Mouse (Mus musculus): ENCODE measurements at regions not wholly inside any gene's neighbourhood (a gene's known extent, or its start where the extent isn't known, plus 50 kb on each side); places are given as distances from the start of the nearest gene placed in this dataset.

GRCm38 (mm10) chr6:98435676-98436075 is 93.1 kb upstream of the Gm765 start:
- no peak for ATAC-seq (ENCODE audit: low FRiP score, low TSS enrichment)
- Histone ChIP-seq H3K4me3 (ENCODE audit: low read depth, low read length) (no peak overlapping the region), H3K4me2 (replicated peaks; ENCODE audit: low read depth) (no peak overlapping the region), H3K27ac (replicated peaks) (no peak overlapping the region), H3K9me3 (ENCODE audit: control insufficient read depth, low read length) (no peaks in the 10 kb centered on the region), H3K36me3 (ENCODE audit: control insufficient read depth, insufficient read depth, low read length) (no peaks in the 10 kb centered on the region), H3K27me3 (ENCODE audit: control insufficient read depth, insufficient read depth, low read length) (no peaks in the 10 kb centered on the region), H3K9ac (ENCODE audit: low read length) (no peak overlapping the region), H3K4me1 (replicated peaks; ENCODE audit: control insufficient read depth, insufficient read depth) (no peaks in the 10 kb centered on the region)
- 24% methylated on average over 6 of the region's 6 CpGs for WGBS
- TF ChIP-seq CTCF (IDR thresholded peaks at IDR 0.05; ENCODE audit: low read depth) (no peak), EP300 (optimal IDR thresholded peaks at IDR 0.05) (no peak)
- DNase-seq (ENCODE audit: low spot score): no peak

DNA sequence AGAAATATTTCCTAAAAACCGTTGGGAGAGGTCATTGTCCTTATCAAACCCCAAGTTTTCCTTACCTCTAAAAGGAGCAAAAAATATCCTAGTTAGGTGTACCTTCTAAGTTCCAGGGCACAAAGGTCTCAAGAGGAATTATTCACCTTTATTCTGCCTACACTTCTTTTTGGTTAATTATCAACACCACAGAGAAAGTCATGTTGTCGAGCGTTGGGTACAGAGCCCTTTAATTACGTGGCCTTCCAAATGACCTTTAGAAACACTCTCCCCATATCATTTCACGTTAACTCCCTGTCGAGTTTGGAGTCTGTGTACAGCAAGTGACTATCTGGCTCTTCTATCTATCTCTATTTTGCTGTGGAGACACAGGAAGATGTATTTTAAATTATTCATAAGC is 90.7 kb upstream of the Gm765 start:
- no peak for ATAC-seq (ENCODE audit: low FRiP score, low TSS enrichment)
- Histone ChIP-seq H3K27ac (replicated peaks) (no peak overlapping the region), H3K9me3 (ENCODE audit: control insufficient read depth, low read length) (no peaks in the 10 kb centered on the region), H3K27me3 (ENCODE audit: control insufficient read depth, insufficient read depth, low read length) (no peaks in the 10 kb centered on the region), H3K4me3 (ENCODE audit: low read depth, low read length) (no peak overlapping the region), H3K9ac (ENCODE audit: low read length) (no peak overlapping the region), H3K4me1 (replicated peaks; ENCODE audit: control insufficient read depth, insufficient read depth) (no peaks in the 10 kb centered on the region), H3K36me3 (ENCODE audit: control insufficient read depth, insufficient read depth, low read length) (no peaks in the 10 kb centered on the region), H3K4me2 (replicated peaks; ENCODE audit: low read depth) (no peak overlapping the region)
- WGBS: 41% methylated on average over 6 of the region's 6 CpGs
- no peak for TF ChIP-seq EP300 (optimal IDR thresholded peaks at IDR 0.05)
- no peak for TF ChIP-seq CTCF (IDR thresholded peaks at IDR 0.05; ENCODE audit: low read depth)
- no peak for DNase-seq (ENCODE audit: low spot score)

- H3K27me3 ChIP-seq (ENCODE audit: control insufficient read depth, insufficient read depth, low read length): no peaks in the 10 kb centered on the region
- H3K4me2 ChIP-seq (replicated peaks; ENCODE audit: low read depth): no peak overlapping the region
- no peaks in the 10 kb centered on the region for H3K4me1 ChIP-seq (replicated peaks; ENCODE audit: control insufficient read depth, insufficient read depth)
- H3K4me3 ChIP-seq (ENCODE audit: low read depth, low read length): no peak overlapping the region
- no peaks in the 10 kb centered on the region for H3K9me3 ChIP-seq (ENCODE audit: control insufficient read depth, low read length)
- DNase-seq (ENCODE audit: low spot score): no peak
- ATAC-seq (ENCODE audit: low FRiP score, low TSS enrichment): no peak
- 63% methylated on average over 5 of the region's 5 CpGs for WGBS
- TF ChIP-seq EP300 (optimal IDR thresholded peaks at IDR 0.05): no peak
- no peak for TF ChIP-seq CTCF (IDR thresholded peaks at IDR 0.05; ENCODE audit: low read depth)
- H3K9ac ChIP-seq (ENCODE audit: low read length): no peak overlapping the region
- H3K36me3 ChIP-seq (ENCODE audit: control insufficient read depth, insufficient read depth, low read length): no peaks in the 10 kb centered on the region
- H3K27ac ChIP-seq (replicated peaks): no peak overlapping the region
These were observed 86.6 kb upstream of the Gm765 start for GRCm38 (mm10) chr6:98429120-98429519.

DNA sequence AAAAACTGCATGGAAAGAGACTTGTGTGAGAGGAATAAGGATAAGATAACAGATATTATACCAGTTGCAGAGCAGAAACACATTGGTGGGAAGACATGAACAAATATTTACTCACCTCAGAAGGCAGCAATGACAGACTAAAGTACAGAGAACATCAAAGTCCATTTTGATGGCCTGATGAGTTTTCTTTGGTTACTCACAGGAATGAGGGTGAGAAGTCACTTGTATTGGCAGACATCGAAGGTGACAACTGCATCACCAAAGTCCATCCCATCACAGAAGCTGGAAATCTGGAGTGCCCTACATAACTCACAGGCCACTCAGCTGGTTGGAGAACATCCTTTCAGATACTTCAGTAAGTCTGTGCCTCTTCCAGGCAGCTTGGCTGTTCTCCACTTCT is 60.1 kb upstream of the Gm765 start:
- 78% methylated on average over 1 of the region's 1 CpGs for WGBS
- no peak for DNase-seq (ENCODE audit: low spot score)
- no peak overlapping the region for H3K4me2 ChIP-seq (replicated peaks; ENCODE audit: low read depth)

DNA sequence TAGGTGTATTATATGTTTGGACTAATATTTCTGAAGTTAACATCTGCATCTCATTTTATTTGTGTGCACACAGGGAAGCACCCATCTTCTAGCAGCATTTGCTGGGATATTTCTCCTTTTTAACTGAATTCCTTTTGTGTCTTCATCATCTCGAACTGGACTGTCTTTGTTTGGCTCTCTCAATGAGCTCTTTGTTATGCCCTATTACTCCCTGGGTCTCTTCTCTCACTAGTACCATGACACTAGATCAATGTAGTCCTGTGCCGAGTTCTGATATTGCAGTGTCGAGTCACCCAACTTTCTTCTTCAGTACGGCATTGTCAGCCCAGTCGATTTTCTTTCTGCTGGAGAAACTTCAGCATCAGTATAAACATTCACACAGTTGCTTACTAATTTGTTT is 52.0 kb upstream of the Gm765 start:
- no peak overlapping the region for H3K4me2 ChIP-seq (replicated peaks; ENCODE audit: low read depth)
- no peak for TF ChIP-seq EP300 (optimal IDR thresholded peaks at IDR 0.05)
- TF ChIP-seq CTCF (IDR thresholded peaks at IDR 0.05; ENCODE audit: low read depth): no peak

More for the DNA sequence above, 60.1 kb upstream of the Gm765 start:
- no peaks in the 10 kb centered on the region for H3K36me3 ChIP-seq (ENCODE audit: control insufficient read depth, insufficient read depth, low read length)
- no peaks in the 10 kb centered on the region for H3K9me3 ChIP-seq (ENCODE audit: control insufficient read depth, low read length)
- no peak overlapping the region for H3K9ac ChIP-seq (ENCODE audit: low read length)
- no peak overlapping the region for H3K27ac ChIP-seq (replicated peaks)
- no peaks in the 10 kb centered on the region for H3K4me1 ChIP-seq (replicated peaks; ENCODE audit: control insufficient read depth, insufficient read depth)
- H3K27me3 ChIP-seq (ENCODE audit: control insufficient read depth, insufficient read depth, low read length): no peaks in the 10 kb centered on the region
- no peak for ATAC-seq (ENCODE audit: low FRiP score, low TSS enrichment)
- no peak overlapping the region for H3K4me3 ChIP-seq (ENCODE audit: low read depth, low read length)
- TF ChIP-seq CTCF (IDR thresholded peaks at IDR 0.05; ENCODE audit: low read depth) (no peak), EP300 (optimal IDR thresholded peaks at IDR 0.05) (no peak)

More for the DNA sequence above, 52.0 kb upstream of the Gm765 start:
- Histone ChIP-seq H3K9me3 (ENCODE audit: control insufficient read depth, low read length) (no peaks in the 10 kb centered on the region), H3K27me3 (ENCODE audit: control insufficient read depth, insufficient read depth, low read length) (no peaks in the 10 kb centered on the region), H3K36me3 (ENCODE audit: control insufficient read depth, insufficient read depth, low read length) (no peaks in the 10 kb centered on the region), H3K4me3 (ENCODE audit: low read depth, low read length) (no peak overlapping the region), H3K27ac (replicated peaks) (no peak overlapping the region), H3K4me1 (replicated peaks; ENCODE audit: control insufficient read depth, insufficient read depth) (no peaks in the 10 kb centered on the region), H3K9ac (ENCODE audit: low read length) (no peak overlapping the region)
- 77% methylated on average over 5 of the region's 5 CpGs for WGBS
- ATAC-seq (ENCODE audit: low FRiP score, low TSS enrichment) (no peak), DNase-seq (ENCODE audit: low spot score) (no peak)
